Mouse (Mus musculus): ENCODE results near the gene Gse1. TPM values are rescaled to one million over a fixed set of nuclear protein-coding genes. Genes with fewer than 3 reads are reported as not detected.

The Gse1 gene
- total RNA-seq, 2 experiments from 2014 or later: 25.5 to 38.6 TPM

DNA sequence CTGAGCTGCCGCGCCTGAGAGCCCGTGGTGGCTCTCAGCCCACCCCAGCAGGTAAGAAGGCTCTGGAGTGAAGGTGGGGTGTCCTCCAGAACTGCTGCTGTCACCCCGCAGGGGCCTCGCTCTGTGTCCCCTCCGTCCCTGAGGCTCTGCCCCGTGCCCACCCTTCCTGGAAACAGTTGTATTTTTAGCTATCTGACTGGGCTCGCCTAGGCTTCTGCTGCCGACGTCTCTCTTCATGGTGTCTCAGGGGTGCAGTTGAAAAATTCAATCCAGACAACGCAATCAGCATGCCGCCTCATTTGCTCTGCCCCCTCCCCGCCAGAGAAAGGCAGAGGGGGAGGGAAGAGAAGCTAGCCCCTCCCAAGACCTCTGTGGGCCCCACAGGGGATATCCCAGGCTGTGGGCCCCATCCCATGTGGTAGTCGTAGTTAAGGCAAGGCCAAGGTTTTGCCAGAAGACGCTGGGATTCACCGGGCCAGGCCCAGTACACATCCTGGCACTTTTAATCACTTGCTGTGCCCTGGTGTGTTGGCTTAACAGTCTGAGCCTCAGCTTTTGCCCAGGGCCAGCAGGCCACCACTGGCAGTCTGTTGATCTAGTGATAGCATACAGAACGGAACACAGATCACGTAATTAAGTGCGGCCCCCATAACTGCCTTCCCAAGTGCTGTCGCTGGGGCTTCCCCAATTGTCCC, 328.1 kb downstream of the Gse1 start:
- DNase-seq: no peak

DNA sequence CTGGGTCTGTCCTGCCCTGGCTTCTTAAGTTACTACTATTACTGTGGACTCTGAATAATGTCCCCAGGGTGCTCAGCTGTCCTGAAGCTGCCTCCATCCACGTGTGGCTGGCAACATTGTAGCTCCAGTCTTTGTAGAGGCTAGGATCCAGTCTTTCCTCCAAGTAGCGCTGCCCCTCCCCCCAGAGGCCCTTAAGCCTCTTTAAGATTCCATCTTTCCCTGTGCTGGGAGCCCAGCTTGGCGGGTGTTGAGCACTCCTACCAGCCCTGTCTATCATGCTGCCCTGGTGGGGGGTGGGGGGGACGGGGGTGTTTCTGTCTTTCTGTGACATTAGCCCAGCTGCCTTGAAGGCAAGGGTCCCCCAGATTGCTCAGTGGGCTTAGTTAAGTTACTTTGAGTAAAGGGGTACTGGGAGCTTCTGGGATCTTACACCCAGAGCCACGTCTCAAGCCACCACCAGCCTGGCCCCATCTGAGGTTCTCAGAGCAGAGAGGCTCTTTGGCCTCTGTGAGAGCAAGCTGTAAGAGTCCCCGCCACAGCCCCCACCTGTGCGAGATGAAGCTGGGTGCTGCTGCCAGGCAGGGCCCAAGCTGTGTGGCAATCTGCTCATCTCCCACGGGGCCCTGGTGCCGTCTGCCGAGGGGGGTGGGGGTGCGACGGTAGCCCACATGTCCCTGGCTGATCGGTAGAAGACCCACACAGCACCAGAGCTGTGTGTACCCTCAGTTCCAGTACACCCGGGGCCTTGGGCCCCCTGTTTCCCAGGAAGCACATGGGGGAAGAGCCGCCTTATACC, 329.1 kb downstream of the Gse1 start:
- no peak for DNase-seq

DNA sequence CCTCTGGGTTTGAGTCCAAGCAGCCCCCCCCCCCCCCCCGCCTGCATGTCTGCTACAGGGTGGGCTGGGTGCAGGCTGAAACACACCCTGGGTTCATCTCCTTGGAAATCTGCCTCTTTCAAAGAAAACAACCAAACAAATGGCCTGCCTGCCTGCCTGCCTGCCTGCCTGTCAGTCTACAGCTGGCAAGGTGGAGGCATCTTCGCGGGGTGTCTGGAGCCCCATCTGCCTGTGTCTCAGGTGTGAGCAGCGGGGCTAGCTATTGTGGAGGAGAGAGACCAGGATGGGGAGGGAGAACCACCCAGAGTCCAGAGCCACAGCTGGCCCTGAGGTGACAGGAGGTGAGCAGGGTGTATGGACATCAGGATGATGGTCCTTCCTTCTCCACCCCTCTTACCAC, 329.9 kb downstream of the Gse1 start:
- DNase-seq: no peak

DNA sequence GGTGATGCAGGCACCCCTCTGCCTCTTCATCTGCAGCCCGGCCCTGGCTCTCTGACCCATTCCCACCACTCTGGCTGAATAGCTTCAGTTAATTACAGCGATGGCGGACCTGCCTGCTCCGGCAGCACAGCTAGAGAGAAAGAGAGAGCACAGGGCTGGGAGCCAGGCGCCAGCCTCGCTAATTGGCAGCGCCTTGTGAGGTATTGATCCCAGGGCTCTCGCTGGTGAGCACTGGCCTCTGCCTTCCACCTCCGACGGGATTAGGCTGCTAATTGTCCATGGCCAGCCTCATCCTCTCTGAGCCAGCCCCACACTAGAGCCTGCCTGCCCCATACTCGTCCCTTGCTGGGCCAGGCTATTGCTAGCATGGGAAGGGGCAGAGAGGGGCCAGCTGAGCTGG, 331.4 kb downstream of the Gse1 start:
- DNase-seq: no peak

DNA sequence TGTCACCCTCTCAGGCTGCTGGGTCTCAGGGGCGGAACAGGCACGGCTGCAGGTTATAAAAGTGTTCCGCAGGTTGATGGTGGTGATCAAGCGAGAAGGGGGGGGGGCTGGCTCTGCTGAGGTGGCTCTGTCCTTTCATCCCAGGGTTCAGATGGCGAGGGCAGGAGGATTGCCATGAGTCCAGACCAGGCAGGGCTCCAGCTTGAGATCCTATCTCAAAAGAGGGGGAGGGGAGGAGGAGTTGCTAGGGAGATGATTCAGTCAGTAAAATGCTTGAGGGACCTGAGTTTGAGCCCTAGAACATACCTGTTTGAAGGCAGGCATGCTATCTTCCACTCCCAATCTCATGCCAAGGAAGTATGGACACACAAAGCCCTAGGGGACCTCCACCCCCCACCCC, 332.3 kb downstream of the Gse1 start:
- DNase-seq: no peak

DNA sequence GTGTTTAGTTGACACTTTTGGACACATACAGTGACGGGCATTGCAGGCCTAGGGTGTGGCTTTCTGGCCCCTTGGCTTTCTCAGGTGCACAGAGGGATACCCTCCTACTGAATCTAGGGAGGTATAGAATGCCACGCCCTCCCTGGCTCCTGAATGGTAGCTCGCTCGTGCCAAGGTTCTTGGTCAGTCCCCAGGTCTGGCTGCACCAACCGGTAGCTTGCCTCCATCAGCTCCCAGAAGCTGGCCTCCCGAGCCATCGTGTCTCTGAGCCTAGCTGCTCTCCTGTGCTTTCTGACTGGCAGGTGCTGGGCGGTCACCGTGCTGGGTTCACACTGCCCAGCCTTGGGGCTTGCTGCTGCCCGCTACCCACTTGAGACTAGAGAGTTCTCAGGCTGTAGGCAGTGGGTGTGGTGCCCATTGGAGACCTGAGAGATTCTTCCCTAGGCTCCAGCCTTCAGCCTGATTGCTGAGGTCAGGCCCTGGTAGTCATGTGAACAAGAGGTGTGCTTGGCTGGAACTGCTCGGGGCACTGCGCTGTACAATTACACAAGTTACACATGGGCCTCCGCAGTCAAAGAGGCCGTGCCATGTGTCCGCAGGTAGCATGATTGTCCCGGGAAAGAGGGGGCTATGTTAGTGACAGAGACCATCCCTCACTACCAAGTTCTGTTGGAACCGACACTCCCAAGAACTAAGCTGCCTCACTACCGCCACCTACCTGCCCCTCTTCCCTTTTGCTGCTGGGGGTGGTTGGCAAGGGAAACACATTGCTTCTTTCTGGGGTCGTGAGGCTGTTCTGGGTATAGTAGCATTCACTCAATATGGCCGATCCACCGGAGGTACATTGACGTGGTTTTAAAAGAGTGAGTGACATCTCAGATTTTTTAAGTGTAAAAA, 333.5 kb downstream of the Gse1 start:
- DNase-seq: no peak

DNA sequence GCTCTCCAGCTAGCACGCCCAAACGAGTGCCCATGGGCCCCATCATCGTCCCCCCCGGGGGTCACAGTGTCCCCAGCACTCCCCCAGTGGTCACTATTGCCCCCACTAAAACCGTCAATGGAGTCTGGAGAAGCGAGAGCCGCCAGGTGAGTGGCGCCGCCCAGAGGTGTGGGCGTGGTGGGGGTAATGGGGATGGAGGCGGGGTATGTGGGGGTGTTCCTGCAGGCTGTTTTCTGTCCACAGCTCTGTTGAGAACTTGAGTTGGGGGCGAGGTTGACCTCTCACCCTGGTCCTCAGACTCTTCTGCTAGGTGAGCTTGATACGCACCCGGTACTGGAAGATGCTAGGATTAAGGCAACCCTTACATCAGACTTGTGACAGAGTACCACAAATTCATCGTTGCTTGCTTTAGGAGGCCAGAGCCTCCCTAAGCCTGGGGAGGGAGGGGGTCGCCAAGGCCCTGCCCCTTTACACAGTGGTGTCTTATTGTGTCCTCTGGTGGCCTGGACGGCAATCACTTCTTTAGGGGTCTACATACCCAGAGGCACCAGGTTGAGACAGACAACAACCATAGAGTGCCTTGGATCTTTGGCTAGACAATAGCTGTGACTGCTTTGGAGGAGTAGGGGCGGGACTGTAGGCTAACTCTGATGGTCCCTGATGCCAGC, 334.6 kb downstream of the Gse1 start:
- no peak for DNase-seq

DNA sequence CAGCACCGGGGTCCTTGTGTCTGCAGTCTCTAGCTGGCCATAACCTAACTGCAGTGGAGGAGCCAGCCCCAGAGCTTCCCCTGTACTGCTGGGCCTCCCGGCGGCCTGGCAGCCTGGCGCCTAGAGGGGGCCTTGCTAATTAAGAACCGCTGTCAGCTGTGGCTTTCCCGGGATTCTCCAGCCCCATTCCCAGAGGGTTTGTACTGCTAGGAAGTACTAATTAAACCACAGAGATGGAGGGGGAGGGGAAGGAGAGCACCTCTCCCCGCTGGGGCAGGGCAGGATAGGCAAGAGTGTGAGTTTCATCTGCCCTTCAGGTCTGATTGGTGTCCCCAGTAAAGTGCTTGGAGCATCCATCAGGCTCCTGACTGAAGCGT, 335.1 kb downstream of the Gse1 start:
- DNase-seq: no peak

DNA sequence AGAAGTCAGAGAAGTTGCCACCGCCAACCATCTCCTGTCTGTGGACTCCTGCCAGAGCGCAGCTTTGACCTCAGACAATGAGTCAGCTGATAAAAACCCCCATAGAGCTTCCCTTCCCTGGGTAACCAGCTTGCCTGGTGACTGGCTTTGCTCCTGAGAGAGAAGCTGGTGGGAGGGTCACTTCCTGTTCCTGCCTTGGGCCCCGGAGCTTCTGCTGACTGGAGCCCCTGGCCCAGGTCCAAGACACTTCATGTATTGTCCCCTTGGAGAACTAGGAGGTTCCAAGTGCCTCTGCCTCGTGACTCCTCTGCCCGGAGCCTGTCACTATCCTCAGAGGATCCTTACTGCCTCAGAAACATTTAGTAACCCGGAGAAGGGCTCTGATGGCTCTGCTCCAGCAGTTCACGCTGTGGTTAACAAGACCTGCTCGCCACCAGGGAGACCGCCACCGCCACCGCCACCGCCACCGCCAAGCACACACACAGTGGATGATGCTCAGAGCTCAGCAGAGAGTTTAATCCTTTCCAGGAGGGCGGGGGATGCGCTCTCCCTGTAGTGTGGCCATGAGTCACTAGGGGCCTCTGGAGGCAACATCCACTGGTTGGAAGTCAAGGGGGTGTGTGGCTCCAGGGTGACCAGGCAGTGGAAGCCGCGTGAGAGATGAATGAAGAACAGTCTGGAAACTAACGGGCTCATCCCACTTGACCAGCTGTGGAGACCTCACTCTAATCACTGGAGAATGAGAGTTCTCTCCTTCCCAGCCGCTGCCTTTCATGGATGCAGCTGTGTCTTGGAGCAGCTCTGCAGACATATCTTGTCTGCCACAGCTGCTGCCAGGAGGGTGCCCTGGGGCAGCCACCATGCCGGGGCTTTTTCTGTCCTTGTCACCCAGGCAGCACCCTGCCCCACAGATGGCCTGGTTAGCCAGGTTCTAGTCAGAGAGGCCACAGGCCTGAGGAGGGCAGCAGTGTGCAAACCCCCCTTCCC, 335.9 kb downstream of the Gse1 start:
- peak; percentile 83 for DNase-seq

DNA sequence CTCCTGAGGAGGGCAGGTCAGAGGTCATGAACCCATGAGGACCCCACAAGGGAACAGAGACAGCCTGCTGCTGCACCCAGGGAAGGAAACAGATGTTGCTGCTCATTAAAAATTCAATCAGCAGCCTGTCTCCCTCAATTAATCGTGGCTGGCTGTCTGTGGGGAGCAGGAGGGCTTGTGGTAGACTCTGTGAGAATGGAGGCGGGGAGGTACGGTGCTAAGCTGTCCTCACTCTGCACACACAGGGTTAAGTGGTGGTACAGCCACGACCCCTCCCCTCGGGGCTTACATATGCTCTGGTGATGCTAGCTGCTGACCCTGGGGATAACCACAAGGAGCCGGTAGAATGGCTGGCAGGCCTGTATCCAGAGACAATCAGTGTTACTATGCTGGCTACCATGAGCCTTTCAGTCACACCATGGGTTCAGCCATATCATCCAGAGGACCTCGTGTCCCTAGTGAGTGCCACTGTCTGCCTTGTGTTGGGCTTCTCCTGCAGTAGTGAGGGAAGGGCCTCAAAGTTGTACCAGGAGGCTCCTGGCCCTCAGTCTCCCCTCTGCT, 337.0 kb downstream of the Gse1 start:
- no peak for DNase-seq

DNA sequence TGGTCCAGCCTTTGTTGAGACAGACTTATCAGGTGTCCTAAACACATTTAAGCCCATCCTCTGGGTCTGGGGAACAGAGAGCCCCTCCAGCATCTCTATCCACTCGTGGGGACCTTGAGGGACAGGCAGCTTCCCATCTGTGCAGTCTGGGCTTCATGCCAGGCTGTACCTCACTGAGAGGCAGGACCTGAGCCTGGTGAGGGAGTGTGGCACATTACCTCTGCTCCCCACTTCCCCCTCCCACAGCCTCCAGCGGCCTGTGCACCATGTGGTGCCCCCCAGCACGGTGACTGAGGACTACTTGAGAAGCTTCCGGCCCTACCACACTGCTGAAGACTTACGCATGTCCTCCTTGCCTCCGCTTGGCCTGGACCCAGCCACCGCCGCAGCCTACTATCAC, 338.4 kb downstream of the Gse1 start:
- no peak for DNase-seq

DNA sequence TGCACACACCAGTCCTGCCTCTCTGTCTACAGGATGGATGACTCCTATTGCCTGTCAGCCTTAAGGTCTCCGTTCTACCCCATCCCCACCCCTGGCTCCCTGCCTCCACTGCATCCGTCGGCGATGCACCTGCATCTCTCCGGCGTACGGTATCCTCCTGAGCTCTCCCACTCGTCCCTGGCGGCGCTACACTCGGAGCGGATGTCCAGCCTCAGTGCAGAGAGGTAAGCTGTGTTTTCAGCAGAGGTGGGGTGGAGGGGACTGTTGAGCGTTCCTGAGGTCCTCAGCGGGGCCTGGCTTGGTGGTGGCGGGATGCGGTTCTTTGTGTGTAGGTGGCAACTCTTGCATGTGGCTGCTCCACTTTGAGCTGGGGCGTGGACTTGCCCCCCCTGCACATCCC, 339.5 kb downstream of the Gse1 start:
- no peak for DNase-seq

DNA sequence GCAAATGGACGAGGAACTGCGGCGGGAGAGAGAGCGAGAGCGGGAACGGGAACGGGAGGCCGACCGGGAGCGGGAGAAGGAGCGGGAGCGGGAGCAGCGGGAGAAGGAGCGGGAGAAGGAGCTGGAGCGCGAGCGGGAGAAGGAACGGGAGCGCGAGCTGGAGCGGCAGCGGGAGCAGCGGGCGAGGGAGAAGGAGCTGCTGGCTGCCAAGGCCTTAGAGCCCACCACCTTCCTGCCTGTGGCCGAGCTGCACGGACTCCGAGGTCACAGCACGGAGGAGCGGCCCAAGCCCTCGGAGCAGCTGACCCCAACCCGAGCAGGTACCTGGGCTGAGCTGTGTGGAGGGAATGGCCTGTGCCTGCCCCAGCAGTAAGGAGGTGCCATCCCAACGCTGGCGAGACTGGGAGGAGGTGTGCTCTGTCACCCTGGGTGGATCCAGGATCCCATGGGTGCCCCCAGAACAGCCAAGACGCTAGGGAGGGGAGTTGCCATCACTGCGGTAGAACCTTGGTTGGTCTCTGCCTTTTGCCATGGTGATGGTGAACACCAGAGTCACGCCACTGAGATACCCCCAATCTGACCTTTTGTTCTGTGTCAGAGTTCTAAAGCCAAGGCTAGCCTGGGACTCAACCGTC, 340.0 kb downstream of the Gse1 start:
- DNase-seq: no peak

DNA sequence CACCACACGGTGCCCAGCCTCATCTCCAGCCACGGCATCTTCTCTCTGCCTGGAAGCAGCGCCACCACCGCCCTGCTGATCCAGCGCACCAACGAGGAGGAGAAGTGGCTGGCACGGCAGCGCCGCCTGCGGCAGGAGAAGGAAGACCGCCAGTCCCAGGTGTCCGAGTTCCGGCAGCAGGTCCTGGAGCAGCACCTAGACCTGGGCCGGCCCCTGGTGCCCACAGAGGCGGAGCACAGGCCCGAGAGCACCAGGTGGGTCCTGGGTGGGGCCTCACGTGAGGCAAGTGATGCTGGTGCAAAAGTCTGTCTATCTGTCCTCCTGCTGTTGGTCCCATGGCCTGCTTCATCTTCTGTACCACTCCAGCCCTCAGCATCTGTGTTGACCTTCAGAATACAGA, 340.9 kb downstream of the Gse1 start:
- DNase-seq: no peak

DNA sequence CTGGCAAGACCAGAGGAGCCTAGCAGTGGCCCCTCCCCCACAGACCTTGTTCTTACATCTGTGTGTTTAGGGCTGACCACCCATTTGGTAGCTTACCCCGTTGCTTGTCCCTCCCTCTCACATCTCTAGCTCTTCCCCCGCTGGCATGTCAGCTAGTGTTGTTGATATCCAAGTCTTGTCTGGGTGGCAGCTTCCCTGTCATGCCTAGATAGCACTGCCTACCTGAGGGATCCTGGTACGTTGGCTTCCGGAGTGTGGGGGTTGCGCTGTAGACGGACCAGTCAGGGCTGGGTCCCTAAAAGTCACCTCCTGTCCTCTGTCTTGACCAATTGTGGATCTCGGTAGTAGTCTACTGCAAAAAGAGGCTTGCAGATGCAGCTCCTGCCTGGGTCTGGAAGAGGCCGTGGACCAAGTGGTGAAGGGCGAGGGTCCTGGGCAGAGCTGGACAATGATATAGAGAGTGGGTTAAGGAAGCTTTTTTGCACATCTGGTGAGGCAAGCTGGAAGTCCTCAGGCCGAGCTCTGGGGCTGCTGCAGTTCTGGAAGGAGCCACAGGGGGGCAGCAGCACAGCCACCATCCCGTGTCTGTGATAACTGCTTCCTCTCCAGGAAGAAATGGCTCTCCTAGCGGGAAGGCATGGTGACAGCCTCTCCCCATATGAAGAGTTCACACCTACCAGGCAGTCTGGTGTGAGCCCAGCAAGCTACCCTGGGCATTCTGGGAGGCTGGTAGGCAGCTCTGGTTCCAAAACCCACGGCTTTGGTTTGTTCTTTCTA, 341.9 kb downstream of the Gse1 start:
- DNase-seq: peak; percentile 83

DNA sequence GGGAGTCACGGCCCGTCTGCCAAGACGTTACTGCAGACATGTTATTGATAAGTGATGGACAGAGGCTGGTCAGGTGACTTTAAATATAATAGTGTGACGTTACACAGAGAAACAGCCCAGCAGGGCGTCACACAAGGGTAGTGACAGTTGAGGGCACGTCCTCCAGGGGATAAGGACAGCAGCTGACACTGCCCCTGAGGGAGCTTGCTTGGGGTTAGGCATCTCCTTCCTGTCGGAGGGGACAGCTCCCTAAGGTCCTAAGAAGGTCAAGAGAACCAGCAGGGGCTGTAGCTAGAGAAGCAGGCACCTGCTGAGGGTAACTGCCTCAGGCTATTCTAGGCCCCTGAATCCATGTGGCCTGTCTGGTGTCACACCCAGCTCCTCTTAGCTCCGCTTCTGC, 343.3 kb downstream of the Gse1 start:
- DNase-seq: no peak

DNA sequence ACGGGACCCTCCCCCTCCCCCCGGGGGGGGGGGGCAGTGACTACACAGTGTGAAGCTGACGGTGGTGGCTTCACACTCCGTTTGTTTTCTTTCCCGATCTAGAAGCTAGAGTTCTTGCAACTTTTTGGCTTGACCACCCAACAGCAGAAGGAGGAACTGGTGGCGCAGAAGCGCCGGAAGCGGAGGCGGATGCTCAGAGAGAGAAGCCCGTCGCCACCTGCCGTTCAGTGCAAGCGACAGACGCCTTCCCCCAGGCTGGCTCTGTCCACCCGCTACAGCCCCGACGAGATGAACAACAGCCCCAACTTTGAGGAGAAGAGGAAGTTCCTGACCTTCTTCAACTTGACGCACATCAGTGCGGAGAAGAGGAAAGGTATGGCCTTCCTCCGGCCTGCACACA, 344.3 kb downstream of the Gse1 start:
- DNase-seq: no peak

DNA sequence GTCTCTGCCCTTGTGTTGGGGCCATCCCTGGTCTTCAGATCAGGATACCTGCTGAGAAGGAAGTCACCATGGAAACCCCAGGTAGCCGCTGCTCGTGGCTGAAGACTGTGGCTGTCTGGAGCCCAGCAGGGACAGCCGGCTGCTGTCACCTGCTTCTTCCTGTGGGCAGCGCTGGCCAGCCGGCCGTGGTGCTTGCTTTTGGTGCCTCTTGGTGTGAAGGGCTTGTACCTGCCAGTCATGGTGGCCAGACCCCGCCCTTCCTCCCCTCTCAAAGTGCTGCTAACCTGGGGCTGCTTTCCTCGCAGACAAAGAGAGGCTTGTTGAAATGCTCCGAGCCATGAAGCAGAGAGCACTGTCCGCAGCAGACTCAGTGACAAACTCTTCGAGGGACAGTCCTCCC, 345.6 kb downstream of the Gse1 start:
- DNase-seq: no peak

DNA sequence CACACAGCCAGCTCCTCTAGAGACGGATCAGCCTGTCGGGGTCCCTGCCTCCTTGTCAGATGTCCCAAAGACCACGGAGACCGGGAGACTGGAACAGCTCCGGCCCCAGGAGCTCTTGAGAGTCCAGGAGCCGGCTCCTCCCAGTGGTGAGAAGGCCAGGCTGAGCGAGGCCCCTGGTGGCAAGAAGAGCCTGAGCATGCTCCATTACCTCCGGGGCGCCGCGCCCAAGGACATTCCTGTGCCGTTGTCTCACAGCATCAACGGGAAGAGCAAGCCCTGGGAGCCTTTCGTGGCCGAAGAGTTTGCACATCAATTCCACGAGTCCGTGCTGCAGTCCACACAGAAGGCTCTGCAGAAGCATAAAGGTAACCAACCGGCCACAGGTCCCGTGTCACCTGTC, 346.7 kb downstream of the Gse1 start:
- DNase-seq: no peak

DNA sequence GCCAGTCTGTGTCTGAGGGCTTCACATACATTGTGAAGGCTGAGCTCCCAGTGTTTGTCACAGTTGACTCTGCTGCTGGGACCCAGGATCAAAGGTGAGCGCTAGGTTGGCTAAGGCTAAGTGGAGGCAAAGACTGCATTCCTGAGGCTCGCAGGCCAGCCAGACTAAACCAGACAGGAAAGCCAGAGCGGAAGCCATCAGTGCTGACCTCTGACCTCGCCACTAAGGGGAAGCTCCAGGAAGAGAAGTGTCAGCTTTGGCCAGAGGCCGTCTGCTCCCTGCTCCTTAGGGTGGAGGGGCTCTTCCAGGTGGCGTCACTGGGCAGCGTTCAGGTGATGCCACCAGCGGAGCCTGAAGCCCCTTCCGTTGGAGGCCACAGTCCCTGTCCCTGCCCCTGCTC, 347.5 kb downstream of the Gse1 start:
- no peak for DNase-seq
